Mouse (Mus musculus): ENCODE measurements around the gene Chrm5. TPM values are rescaled to one million over a fixed set of nuclear protein-coding genes. Genes with fewer than 3 reads are reported as not detected.
"Not testable (repeated sequence)": the region's sequence is repeated elsewhere in the genome, so short reads cannot be mapped to it uniquely, and the experiment has no call there.

The Chrm5 gene
- total and polyA plus RNA-seq, 2 experiments from 2014 or later: 1.5 to 2.8 TPM

- no peaks in the 10 kb centered on the region for H3K9me3 ChIP-seq (ENCODE audit: low read length)
- ATAC-seq (no peak), DNase-seq (ENCODE audit: low spot score) (no peak)
- H3K36me3 ChIP-seq (ENCODE audit: insufficient read depth, low read length): no peaks in the 10 kb centered on the region
- no peak overlapping the region for H3K27ac ChIP-seq
- H3K27me3 ChIP-seq (ENCODE audit: insufficient read depth, low read length): no peaks in the 10 kb centered on the region
- H3K4me2 ChIP-seq (ENCODE audit: low read depth, low read length): no peak overlapping the region
- no peak overlapping the region for H3K4me3 ChIP-seq (ENCODE audit: low read length)
- no peaks in the 10 kb centered on the region for H3K4me1 ChIP-seq (ENCODE audit: insufficient read depth, low read length)
- H3K9ac ChIP-seq (replicated peaks; ENCODE audit: low read length): no peak overlapping the region
- TF ChIP-seq CTCF (IDR thresholded peaks at IDR 0.05; ENCODE audit: low read depth): no peak
These were observed 32.0 kb downstream of the Chrm5 start for GRCm38 (mm10) chr2:112448510-112449059.

GRCm38 (mm10) chr2:112448046-112448445 is 32.5 kb downstream of the Chrm5 start:
- not testable (repeated sequence) for DNase-seq (ENCODE audit: low spot score); H3K4me2 ChIP-seq (ENCODE audit: low read depth, low read length); ATAC-seq; H3K9me3 ChIP-seq (ENCODE audit: low read length); H3K36me3 ChIP-seq (ENCODE audit: insufficient read depth, low read length); H3K4me1 ChIP-seq (ENCODE audit: insufficient read depth, low read length); H3K27ac ChIP-seq; H3K4me3 ChIP-seq (ENCODE audit: low read length); H3K27me3 ChIP-seq (ENCODE audit: insufficient read depth, low read length); H3K9ac ChIP-seq (replicated peaks; ENCODE audit: low read length)
- WGBS: 67% methylated on average over 4 of the region's 4 CpGs

- no peak overlapping the region for H3K9ac ChIP-seq (replicated peaks; ENCODE audit: low read length)
- no peaks in the 10 kb centered on the region for H3K9me3 ChIP-seq (ENCODE audit: low read length)
- no peaks in the 10 kb centered on the region for H3K4me1 ChIP-seq (ENCODE audit: insufficient read depth, low read length)
- ATAC-seq: no peak
- H3K4me2 ChIP-seq (ENCODE audit: low read depth, low read length): no peak overlapping the region
- no peaks in the 10 kb centered on the region for H3K36me3 ChIP-seq (ENCODE audit: insufficient read depth, low read length)
- no peak for DNase-seq (ENCODE audit: low spot score)
- H3K4me3 ChIP-seq (ENCODE audit: low read length): no peak overlapping the region
- TF ChIP-seq CTCF (IDR thresholded peaks at IDR 0.05; ENCODE audit: low read depth): no peak
- no peaks in the 10 kb centered on the region for H3K27me3 ChIP-seq (ENCODE audit: insufficient read depth, low read length)
- H3K27ac ChIP-seq: no peak overlapping the region
These were observed 35.1 kb downstream of the Chrm5 start for GRCm38 (mm10) chr2:112445511-112445910.

GRCm38 (mm10) chr2:112443491-112443890 is 37.1 kb downstream of the Chrm5 start:
- DNase-seq (ENCODE audit: low spot score) (no peak), ATAC-seq (no peak)
- 64% methylated on average over 2 of the region's 2 CpGs for WGBS
- H3K27me3 ChIP-seq (ENCODE audit: insufficient read depth, low read length): no peaks in the 10 kb centered on the region
- no peak for TF ChIP-seq CTCF (IDR thresholded peaks at IDR 0.05; ENCODE audit: low read depth)
- H3K36me3 ChIP-seq (ENCODE audit: insufficient read depth, low read length): no peaks in the 10 kb centered on the region
- H3K9me3 ChIP-seq (ENCODE audit: low read length): no peaks in the 10 kb centered on the region
- no peak overlapping the region for H3K27ac ChIP-seq
- H3K4me2 ChIP-seq (ENCODE audit: low read depth, low read length): no peak overlapping the region
- H3K4me1 ChIP-seq (ENCODE audit: insufficient read depth, low read length): no peaks in the 10 kb centered on the region
- H3K9ac ChIP-seq (replicated peaks; ENCODE audit: low read length): no peak overlapping the region
- H3K4me3 ChIP-seq (ENCODE audit: low read length): no peak overlapping the region

- no peak overlapping the region for H3K4me3 ChIP-seq (ENCODE audit: low read length)
- no peak for ATAC-seq
- H3K9ac ChIP-seq (replicated peaks; ENCODE audit: low read length): no peak overlapping the region
- H3K9me3 ChIP-seq (ENCODE audit: low read length): no peaks in the 10 kb centered on the region
- H3K27ac ChIP-seq: no peak overlapping the region
- no peaks in the 10 kb centered on the region for H3K27me3 ChIP-seq (ENCODE audit: insufficient read depth, low read length)
- H3K36me3 ChIP-seq (ENCODE audit: insufficient read depth, low read length): no peaks in the 10 kb centered on the region
- TF ChIP-seq CTCF (IDR thresholded peaks at IDR 0.05; ENCODE audit: low read depth): no peak
- DNase-seq (ENCODE audit: low spot score): no peak
- 91% methylated on average over 2 of the region's 2 CpGs for WGBS
- H3K4me2 ChIP-seq (ENCODE audit: low read depth, low read length): no peak overlapping the region
- H3K4me1 ChIP-seq (ENCODE audit: insufficient read depth, low read length): no peaks in the 10 kb centered on the region
These were observed 43.0 kb downstream of the Chrm5 start for GRCm38 (mm10) chr2:112437589-112437988.

- Histone ChIP-seq H3K4me2 (ENCODE audit: low read depth, low read length) (no peak overlapping the region), H3K4me1 (ENCODE audit: insufficient read depth, low read length) (no peaks in the 10 kb centered on the region), H3K4me3 (ENCODE audit: low read length) (no peak overlapping the region), H3K9ac (replicated peaks; ENCODE audit: low read length) (no peak overlapping the region), H3K27me3 (ENCODE audit: insufficient read depth, low read length) (no peaks in the 10 kb centered on the region), H3K36me3 (ENCODE audit: insufficient read depth, low read length) (no peaks in the 10 kb centered on the region), H3K27ac (no peak overlapping the region), H3K9me3 (ENCODE audit: low read length) (no peaks in the 10 kb centered on the region)
- TF ChIP-seq CTCF (IDR thresholded peaks at IDR 0.05; ENCODE audit: low read depth): no peak
- no peak for DNase-seq (ENCODE audit: low spot score)
- WGBS: 75% methylated on average over 4 of the region's 4 CpGs
- no peak for ATAC-seq
These were observed 44.3 kb downstream of the Chrm5 start for GRCm38 (mm10) chr2:112436292-112436691.

GRCm38 (mm10) chr2:112433359-112433758 is 47.2 kb downstream of the Chrm5 start:
- ATAC-seq (no peak), DNase-seq (ENCODE audit: low spot score) (no peak)
- Histone ChIP-seq H3K27ac (no peak overlapping the region), H3K4me1 (ENCODE audit: insufficient read depth, low read length) (no peaks in the 10 kb centered on the region), H3K4me3 (ENCODE audit: low read length) (no peak overlapping the region), H3K9ac (replicated peaks; ENCODE audit: low read length) (no peak overlapping the region), H3K4me2 (ENCODE audit: low read depth, low read length) (no peak overlapping the region), H3K36me3 (ENCODE audit: insufficient read depth, low read length) (no peaks in the 10 kb centered on the region), H3K27me3 (ENCODE audit: insufficient read depth, low read length) (no peaks in the 10 kb centered on the region), H3K9me3 (ENCODE audit: low read length) (no peaks in the 10 kb centered on the region)
- WGBS: 69% methylated on average over 2 of the region's 2 CpGs
- TF ChIP-seq CTCF (IDR thresholded peaks at IDR 0.05; ENCODE audit: low read depth): no peak

Data from hindbrain, postnatal 0 days (tissue).